Mouse (Mus musculus) megakaryocyte, adult 5-6 weeks (primary cell): Measurements from ENCODE around the gene Lsr. TPM values are rescaled to one million over a fixed set of nuclear protein-coding genes. Genes with fewer than 3 reads are reported as not detected.

Experiments
- ATAC-seq: 2 replicates; pipeline ENCODE4 v1.8.0; 2016; ENCODE audit warnings: mild to moderate bottlenecking, inconsistent platforms; ENCODE audit not compliant: poor library complexity, severe bottlenecking
- total RNA-seq, 2 experiments: library from RNA; stranded (forward) in 1 of 2; stranded (reverse) in 1 of 2; fragments of 153-499, 151-499 nt in 1 of 2; fragments of 221-1000, 200-1000 nt in 1 of 2; gene quantifications; 2 replicates each; pipeline versions ENCODE4 v1.2.3 to v1.2.4; 2015 to 2017

Lsr gene
- total RNA-seq (2015) (4.3 and 7.3 TPM in 2 replicates), total RNA-seq (2017) (4.7 and 6.1 TPM in 2 replicates)

GRCm38 (mm10) chr7:30973251-30973500 lies at the start of gene Lsr:
Lsr (minus strand) TSS chr7:30973464.
- no peak for ATAC-seq

DNA sequence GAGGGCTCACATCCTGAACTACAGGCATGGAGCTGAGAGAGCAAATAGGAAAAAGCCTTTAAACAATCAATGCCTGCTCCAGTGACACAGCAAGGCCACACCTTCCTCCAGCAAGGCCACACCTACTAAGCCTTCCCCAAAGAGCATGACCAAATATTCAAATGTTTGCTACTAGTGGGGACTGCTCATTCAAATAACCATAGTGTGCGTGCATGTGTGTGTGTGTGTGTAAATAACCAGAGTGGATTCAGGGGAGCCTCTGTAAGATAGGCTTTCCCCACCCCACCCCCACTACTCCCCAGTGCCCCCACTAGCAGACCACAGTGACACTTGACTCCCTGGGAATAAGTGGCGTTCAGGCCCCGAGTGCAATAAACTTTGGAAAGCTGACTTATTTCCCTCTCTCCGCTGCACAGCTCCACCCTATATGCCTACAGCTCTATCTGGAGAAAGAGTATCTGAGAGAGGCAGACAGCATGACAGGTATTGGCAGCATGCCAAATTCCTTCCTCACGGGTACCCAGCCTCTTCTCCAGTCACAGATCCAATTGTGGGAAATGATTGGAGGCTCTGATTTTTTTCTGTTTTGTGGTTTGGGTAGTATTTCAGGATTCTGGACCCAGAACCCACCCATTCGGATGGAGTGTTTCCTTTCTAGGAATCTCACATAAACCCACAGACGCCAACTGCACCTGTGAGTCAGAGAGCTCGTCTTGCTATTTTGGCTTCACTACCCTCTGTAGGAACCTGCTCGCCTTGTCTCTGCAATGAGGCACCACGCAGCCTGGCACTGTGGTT lies 44.0 kb upstream of the Lsr start:
- ATAC-seq = no peak

- ATAC-seq = no peak
Measured at GRCm38 (mm10) chr7:31012971-31013370, 39.7 kb upstream of the Lsr start.

- no peak for ATAC-seq
Measured at GRCm38 (mm10) chr7:31008889-31009288, 35.6 kb upstream of the Lsr start.

DNA sequence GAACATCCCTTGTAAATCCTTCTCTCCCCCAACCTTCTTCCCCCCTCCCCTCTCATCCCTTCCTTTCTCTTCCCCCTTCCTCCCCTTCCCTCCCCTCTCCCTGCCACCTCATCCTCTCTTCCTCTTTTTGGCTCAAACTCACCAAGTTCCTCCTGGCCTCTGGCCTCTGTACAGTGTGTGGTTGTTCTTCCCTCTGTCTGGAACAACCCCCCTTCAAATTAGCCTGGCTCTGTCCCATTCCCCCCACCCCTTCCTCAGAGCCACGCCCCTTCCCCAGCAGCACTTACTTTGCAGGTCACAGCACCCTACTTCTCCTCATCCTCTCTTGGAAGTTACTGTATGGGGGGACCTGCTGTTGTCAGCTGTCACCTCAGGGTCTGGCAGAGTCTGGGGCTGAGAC lies 34.9 kb upstream of the Lsr start:
- ATAC-seq = peak; percentile 90

- ATAC-seq = peak; percentile 68
Measured at GRCm38 (mm10) chr7:31007775-31008174, 34.5 kb upstream of the Lsr start.

GRCm38 (mm10) chr7:31002650-31003049 lies 29.4 kb upstream of the Lsr start:
- peak; percentile 94 for ATAC-seq

GRCm38 (mm10) chr7:31000505-31001020 lies 27.3 kb upstream of the Lsr start:
- ATAC-seq = peak; percentile 38

DNA sequence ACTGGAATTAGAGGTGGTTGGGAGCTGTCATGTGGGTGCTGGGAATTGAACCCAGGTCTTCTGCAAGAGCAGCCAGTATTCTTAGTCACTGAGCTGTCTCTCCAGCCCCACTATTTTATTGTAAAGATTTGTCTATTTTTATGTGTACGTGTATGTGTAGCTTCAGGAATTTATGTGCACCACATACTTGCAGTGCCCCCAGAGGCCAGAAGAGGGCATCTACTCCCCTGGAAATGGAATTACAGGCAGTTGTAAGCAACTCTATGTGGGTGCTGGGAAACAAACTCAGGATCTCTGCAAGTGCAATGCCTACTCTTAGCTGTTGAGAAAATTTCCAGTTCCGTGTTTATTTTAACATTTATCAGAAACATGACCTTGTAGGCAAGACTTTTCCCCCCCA lies 23.2 kb upstream of the Lsr start:
- ATAC-seq = no peak

GRCm38 (mm10) chr7:30993986-30994385 lies 20.7 kb upstream of the Lsr start:
- no peak for ATAC-seq

- ATAC-seq = no peak
Measured at GRCm38 (mm10) chr7:30992148-30992547, 18.9 kb upstream of the Lsr start.

DNA sequence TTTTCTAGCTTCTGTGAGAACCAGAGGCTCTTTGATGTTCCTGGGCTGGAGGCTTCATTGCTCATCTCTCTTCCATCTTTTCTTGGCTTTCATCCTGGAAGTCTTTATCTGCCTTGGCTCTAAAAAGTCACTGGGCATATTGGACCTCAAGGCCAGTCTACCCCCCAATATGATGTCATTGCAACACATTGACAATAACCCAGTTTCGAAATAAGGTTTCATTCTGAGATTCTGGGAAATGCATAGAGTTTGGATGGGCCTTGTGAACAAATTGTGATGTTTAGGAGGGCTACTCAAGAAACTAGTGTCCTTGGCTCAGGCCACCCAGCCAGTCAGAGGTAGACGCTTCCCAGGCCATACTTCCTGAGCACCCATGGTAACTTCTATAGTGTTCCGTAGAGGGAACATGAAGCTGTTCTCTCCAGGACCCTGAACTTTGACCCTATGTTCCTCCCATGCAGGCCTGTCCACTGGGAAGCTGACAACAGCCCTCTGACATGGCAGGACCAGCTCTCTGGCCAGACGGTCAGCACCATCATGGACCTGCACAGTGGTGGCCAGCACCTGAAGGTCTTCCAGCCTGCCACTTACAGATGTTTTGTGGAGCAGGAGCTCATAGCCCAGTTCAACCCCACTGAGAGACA lies 15.4 kb upstream of the Lsr start:
- no peak for ATAC-seq

DNA sequence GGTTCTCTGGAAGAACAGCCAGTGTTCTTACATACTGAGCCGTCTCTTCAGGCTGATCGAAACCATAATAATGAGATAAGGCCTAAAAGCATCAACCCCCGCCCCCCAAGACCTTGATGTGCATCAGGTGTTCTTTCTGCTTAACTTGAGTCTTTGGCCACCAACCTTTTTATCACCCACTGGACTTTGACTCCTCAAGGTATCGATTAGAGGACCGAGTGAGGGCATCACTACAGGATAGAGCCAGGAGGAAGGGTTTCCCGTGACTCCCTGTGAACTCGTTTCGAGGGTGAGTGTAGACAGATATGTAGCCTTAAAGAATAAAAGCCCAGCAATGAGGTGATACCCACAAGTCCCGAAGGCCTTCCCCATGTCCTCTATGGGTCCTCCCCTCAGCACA lies 12.1 kb upstream of the Lsr start:
- no peak for ATAC-seq

GRCm38 (mm10) chr7:30981703-30982102 lies 8.4 kb upstream of the Lsr start:
- ATAC-seq = no peak

DNA sequence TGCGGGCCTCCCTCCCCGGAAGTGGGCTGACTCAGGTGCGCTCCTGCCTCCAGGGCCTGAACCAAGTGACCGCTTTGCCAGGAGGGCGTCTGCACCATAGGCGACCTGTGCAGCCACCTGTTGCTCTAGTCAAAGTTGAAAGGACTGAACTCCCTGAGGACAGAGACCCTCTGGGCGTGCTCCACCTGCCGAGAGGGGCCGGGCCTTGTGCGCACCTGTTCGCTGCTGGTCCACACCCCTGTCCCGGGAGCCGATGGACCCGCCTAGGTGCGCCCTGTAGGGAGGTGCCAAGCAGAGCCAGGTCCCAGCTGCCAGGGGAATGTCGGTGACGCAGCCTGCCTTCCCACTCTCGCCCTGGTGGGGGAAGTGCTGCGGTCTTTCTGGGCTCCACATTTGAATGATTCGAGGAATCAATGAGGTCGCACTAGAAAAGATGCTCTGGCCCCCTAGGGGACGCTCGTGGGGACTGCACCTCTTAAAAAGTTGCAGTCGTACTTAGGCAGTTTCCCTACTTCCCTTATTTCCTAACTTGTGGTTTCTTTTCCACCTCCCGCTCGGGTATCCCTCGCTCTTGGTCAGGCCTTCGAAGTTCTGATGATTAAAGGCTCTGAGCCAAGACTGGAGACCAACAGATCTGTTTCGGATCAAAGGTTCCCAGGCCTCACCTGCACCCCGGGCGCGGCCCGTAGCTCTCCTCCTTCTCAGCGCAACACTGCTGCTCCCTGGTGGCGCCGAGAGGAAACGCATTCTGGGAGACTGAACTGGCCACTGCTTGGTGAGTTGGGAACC lies 431 bp upstream of the Lsr start, which contains the start of gene Fam187b:
Gene Fam187b, plus strand, starts transcription at position 290 of the 789 bp plus-strand sequence.
- ATAC-seq = peak; percentile 91

DNA sequence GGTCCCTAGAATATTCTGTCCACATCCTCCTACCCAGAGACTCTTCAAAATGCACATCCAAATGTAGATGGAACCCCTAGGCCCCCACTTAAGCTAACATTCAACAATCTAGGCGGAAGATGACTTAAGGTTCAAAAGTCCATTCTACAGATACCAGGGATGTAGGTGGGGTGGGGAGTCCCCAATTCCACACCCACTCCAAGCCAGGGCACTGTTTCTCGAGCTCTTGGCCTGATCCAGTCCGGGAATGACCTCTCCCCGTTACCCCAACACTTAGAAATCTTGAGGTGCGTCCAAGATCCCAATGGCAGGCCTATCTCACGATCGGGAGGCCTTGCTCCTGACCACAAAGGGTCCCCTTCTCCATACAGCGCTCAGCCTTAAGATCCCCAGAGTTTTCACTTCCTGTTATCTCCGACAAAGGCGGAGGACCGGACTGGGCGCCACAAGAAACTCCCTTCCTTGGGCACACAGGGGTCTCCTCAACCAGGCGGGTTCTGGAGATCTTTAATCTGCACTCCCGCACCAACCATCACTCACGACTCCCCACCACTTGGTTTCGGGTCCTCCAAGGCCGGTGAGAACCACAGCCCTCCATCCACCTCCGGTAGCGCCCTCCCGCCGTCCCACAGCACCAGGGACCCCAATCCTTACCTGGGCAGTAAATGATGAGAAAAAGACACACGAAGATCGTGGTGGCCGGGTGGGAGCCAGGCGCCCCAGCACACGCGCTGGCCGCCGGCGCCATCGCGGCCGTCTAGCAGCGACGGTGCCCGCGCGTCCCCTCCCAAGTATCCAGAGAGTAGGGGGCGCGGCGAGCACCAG lies 626 bp downstream of the Lsr start:
- peak; percentile 44; the same call in 1 of the 2 replicates for ATAC-seq

DNA sequence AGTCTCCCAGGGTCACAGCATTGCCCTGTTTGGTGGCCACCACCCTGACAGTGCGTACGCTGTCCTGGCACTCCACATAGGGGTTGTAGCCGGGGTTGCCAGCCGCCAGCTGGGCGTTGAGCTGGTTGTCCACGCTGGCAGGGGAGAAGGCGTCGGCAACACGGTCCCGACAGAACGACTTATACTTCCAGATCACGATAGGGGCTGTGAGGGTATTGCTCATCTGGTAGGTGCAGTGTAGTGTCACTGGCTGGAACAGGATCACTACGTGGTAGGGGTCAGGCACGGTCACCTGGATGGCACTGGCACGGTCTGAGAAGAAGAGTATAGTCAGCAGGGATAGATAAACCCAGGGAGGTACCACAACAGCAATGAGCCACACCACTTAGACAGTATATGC lies 1.4 kb downstream of the Lsr start:
- ATAC-seq = no peak

- ATAC-seq = no peak
Measured at GRCm38 (mm10) chr7:30969174-30969573, 4.1 kb downstream of the Lsr start.

GRCm38 (mm10) chr7:30968611-30969010 lies 4.7 kb downstream of the Lsr start:
- ATAC-seq = no peak

DNA sequence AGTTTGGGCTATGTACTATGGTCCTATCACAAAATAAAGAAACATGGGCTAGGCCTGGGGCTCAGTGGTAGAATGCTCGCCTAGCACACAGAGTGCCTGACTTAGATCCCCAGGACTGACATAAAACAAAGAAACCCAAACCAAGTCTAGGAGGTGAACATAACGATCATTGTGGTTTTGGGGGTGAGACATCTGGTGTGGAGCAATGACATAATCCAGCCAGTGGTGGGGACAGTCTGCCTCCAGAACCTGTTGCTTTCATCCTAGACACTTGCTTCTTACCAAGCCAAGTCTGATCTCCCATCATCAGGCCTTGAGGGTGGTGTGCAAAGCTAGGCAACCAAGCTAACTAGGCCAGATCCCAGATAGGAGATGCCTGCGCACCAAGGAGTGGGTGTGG lies 6.6 kb downstream of the Lsr start:
- no peak for ATAC-seq

- no peak for ATAC-seq
Measured at GRCm38 (mm10) chr7:30965677-30966076, 7.6 kb downstream of the Lsr start.
